Comparison of ENCODE assay signal across 17 mouse cellular contexts in genomic region chr7:46389456-46390085, GRCm38 (mm10). TPM values are rescaled to one million over a fixed set of nuclear protein-coding genes. Genes with fewer than 3 reads are reported as not detected.
DNase-seq lines count a peak whose midpoint lies in the region; ATAC-seq lines count a peak whose summit lies in the region.
"Had no signal": no experiment of that assay in that cellular context is flagged by ENCODE, and none has a peak within 500 bp of the region (broad histone marks: within the 10 kb centered on the region; RNA-seq: fewer than 3 reads in every experiment).

No protein-coding gene starts in this region.

- DNase-seq in cerebellum, adult 9-11 months: peak; percentile 20
- DNase-seq in cerebellum, adult 8-10 months: no peak
- DNase-seq in CD4-positive, CD25-positive, alpha-beta regulatory T cell, adult 2 months (ENCODE audit: low read depth, low spot score): peak; percentile 76
- DNase-seq in splenic B cell, adult 2 months (ENCODE audit: low read depth, low spot score): peak; percentile 87
- no peak for DNase-seq in left cerebral cortex, adult 9 months (ENCODE audit: low spot score in 2 of 2)
- no peak for DNase-seq in right cerebral cortex, postnatal 14 days
- DNase-seq in left cerebral cortex, postnatal 25 days (ENCODE audit: low spot score in 2 of 2): no peak
- DNase-seq: adrenal gland, postnatal 14 days; cerebellum, postnatal 10 days; heart, adult 2 months; kidney, adult 8-10 months; lung, adult 18-20 months had no signal

- no peaks in the 10 kb centered on the region for H3K36me3 ChIP-seq in splenic B cell, adult 2 months (ENCODE audit: control insufficient read depth, insufficient read depth, low read length, poor library complexity, severe bottlenecking)
- H3K36me3 ChIP-seq: forebrain, embryonic 15.5 days; neural tube, embryonic 13.5 days had no signal

- peak; percentile 22 to 54; a peak in 1 of 4 replicates for ATAC-seq in hematopoietic stem cell, adult 5-6 weeks (replicated peaks in 1 of 2; ENCODE audit: insufficient read depth in 1 of 2, low FRiP score in 2 of 2, low TSS enrichment in 1 of 2, low read depth in 1 of 2, poor library complexity in 2 of 2, severe bottlenecking in 2 of 2)
- ATAC-seq: forebrain, embryonic 15.5 days; midbrain, embryonic 16.5 days had no signal

- intact Hi-C loops in left cerebral cortex, postnatal 25 days (cut with DNase I): loop anchor here (10.0 kb wide), 1 partner anchor 325 kb away; the partner anchor contains the start of genes Saa3 and Saal1

- H3K27me3 ChIP-seq in splenic B cell, adult 2 months (ENCODE audit: control insufficient read depth, insufficient read depth, low read length, poor library complexity, severe bottlenecking): no peaks in the 10 kb centered on the region

RNA-seq across cellular contexts. Expression of gene Kcnc1, which starts 6.7 kb away (rescaled TPM):
- 0.19 and 0.25 TPM in 2 replicates for total RNA-seq in hematopoietic stem cell, adult 5-6 weeks (2017)
- total RNA-seq in left cerebral cortex, postnatal 25 days (2021): 100 to 1,000 TPM; 115 to 131 TPM
- total RNA-seq: MEL had no signal

RNA-seq across cellular contexts. Expression of gene Myod1, which starts 13.3 kb away (rescaled TPM):
- total RNA-seq in hematopoietic stem cell, adult 5-6 weeks (2017): not detected in 2 replicates
- total RNA-seq in left cerebral cortex, postnatal 25 days (2021): under 1 TPM in 1 of 2 experiments, not detected in 1; 0.18 TPM
- total RNA-seq: adrenal gland, postnatal 14 days; heart, adult 2 months; MEL had no signal

Comparison
In these comparisons a context has a peak if more than half of its experiments do, and no peak if none do; other contexts are left out.
1. DNase-seq: peak in cerebellum, adult 9-11 months (single experiment), CD4-positive, CD25-positive, alpha-beta regulatory T cell, adult 2 months (single experiment) and splenic B cell, adult 2 months (single experiment); none in cerebellum, adult 8-10 months (single experiment), left cerebral cortex, adult 9 months (0 of 2), right cerebral cortex, postnatal 14 days (single experiment) and left cerebral cortex, postnatal 25 days (0 of 2).
2. RNA of gene Kcnc1, which starts 6.7 kb away (total RNA-seq): 115 to 131 TPM in left cerebral cortex, postnatal 25 days; 0.19 to 0.25 TPM in hematopoietic stem cell, adult 5-6 weeks; every median in the first group is over 10 times any median in the second.